Mouse (Mus musculus) layer of hippocampus, adult 18-20 months (tissue): Measurements from ENCODE around the gene Arid2. TPM values are rescaled to one million over a fixed set of nuclear protein-coding genes. Genes with fewer than 3 reads are reported as not detected.

Experiments
- DNase-seq, 2 experiments: peaks; one replicate each; pipeline ENCODE4 v3.0.0; 2022; ENCODE audit warnings: low spot score in 2 of 2
- total RNA-seq, 2 experiments: library from RNA; stranded (reverse); gene quantifications; 2 replicates each; pipeline ENCODE4 v1.2.3; 2021

Gene Arid2
- total RNA-seq, 2 experiments from 2014 or later = 33.5 to 34.2 TPM

- no peak for DNase-seq
Measured at GRCm38 (mm10) chr15:96342871-96343270, 55.6 kb downstream of the Arid2 start.

- no peak for DNase-seq
Measured at GRCm38 (mm10) chr15:96344591-96345285, 57.4 kb downstream of the Arid2 start.

- no peak for DNase-seq
Measured at GRCm38 (mm10) chr15:96345312-96345849, 58.1 kb downstream of the Arid2 start.

- no peak for DNase-seq
Measured at GRCm38 (mm10) chr15:96351432-96351831, 64.1 kb downstream of the Arid2 start.

GRCm38 (mm10) chr15:96358871-96359270 lies 71.6 kb downstream of the Arid2 start:
- no peak for DNase-seq

GRCm38 (mm10) chr15:96360614-96361013 lies 73.3 kb downstream of the Arid2 start:
- DNase-seq = no peak

GRCm38 (mm10) chr15:96365351-96365750 lies 78.0 kb downstream of the Arid2 start:
- no peak for DNase-seq

GRCm38 (mm10) chr15:96366176-96366963 lies 79.1 kb downstream of the Arid2 start:
- no peak for DNase-seq

GRCm38 (mm10) chr15:96371311-96371710 lies 84.0 kb downstream of the Arid2 start:
- no peak for DNase-seq

GRCm38 (mm10) chr15:96372628-96373027 lies 85.3 kb downstream of the Arid2 start:
- DNase-seq = no peak

- DNase-seq = no peak
Measured at GRCm38 (mm10) chr15:96373161-96373560, 85.8 kb downstream of the Arid2 start.

GRCm38 (mm10) chr15:96376214-96376613 lies 88.9 kb downstream of the Arid2 start:
- DNase-seq = no peak

GRCm38 (mm10) chr15:96377263-96377662 lies 89.9 kb downstream of the Arid2 start:
- DNase-seq = no peak

- DNase-seq = no peak
Measured at GRCm38 (mm10) chr15:96377701-96378100, 90.4 kb downstream of the Arid2 start.

GRCm38 (mm10) chr15:96382223-96382622 lies 94.9 kb downstream of the Arid2 start:
- DNase-seq = no peak

- DNase-seq = no peak
Measured at GRCm38 (mm10) chr15:96388565-96388964, 101.2 kb downstream of the Arid2 start.

- DNase-seq = no peak
Measured at GRCm38 (mm10) chr15:96392878-96393277, 105.6 kb downstream of the Arid2 start.

GRCm38 (mm10) chr15:96395071-96395470 lies 107.8 kb downstream of the Arid2 start:
- DNase-seq = no peak

GRCm38 (mm10) chr15:96396641-96397344 lies 109.5 kb downstream of the Arid2 start:
- DNase-seq = no peak

- no peak for DNase-seq
Measured at GRCm38 (mm10) chr15:96398333-96398732, 111.0 kb downstream of the Arid2 start.

GRCm38 (mm10) chr15:96405548-96405947 lies 118.2 kb downstream of the Arid2 start:
- peak in 1 of 2 experiments; percentile 22 for DNase-seq

- no peak for DNase-seq
Measured at GRCm38 (mm10) chr15:96406253-96406652, 118.9 kb downstream of the Arid2 start.
